27 mouse cellular contexts compared by ENCODE assay signal in the genomic region with DNA sequence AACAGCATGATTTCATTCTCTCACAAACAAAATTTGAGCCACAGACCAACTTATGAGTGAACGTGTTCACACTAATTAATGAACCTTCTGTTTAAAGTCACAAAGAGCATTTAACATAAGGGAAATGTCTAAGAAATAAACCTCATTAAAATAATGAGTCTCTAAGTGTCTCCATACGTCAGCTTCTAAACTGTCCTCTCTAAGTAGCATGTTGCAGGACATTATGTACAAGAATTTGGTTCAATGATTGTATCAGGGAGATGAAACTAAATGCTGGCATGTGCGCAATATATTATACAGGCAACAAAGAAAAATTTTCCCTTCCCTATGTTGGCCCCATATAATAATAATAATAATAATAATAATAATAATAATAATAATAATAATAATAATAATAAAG.
DNase-seq lines count a peak whose midpoint lies in the region; ATAC-seq lines count a peak whose summit lies in the region.
"Had no signal": no experiment of that assay in that cellular context is flagged by ENCODE, and none has a peak within 500 bp of the region (broad histone marks: within the 10 kb centered on the region; RNA-seq: fewer than 3 reads in every experiment).

No protein-coding gene starts in this region.

- no peaks in the 10 kb centered on the region for H3K27me3 ChIP-seq in forebrain, embryonic 11.5 days (ENCODE audit: control insufficient read depth, insufficient read depth, low read length)
- no peaks in the 10 kb centered on the region for H3K27me3 ChIP-seq in forebrain, embryonic 10.5 days (ENCODE audit: poor library complexity, severe bottlenecking)
- no peaks in the 10 kb centered on the region for H3K27me3 ChIP-seq in midbrain, embryonic 12.5 days
- H3K27me3 ChIP-seq in midbrain, embryonic 16.5 days (ENCODE audit: control insufficient read depth, insufficient read depth, low read depth, low read length), result no peaks in the 10 kb centered on the region
- H3K27me3 ChIP-seq in forebrain, embryonic 14.5 days (replicated peaks; ENCODE audit: control insufficient read depth, insufficient read depth, low read length), result no peaks in the 10 kb centered on the region
- no peaks in the 10 kb centered on the region for H3K27me3 ChIP-seq in forebrain, embryonic 16.5 days (replicated peaks; ENCODE audit: control insufficient read depth, insufficient read depth, low read length)
- H3K27me3 ChIP-seq: CH12.LX; embryonic facial prominence, embryonic 13.5 days; embryonic facial prominence, embryonic 15.5 days; Patski had no signal

- H3K9me3 ChIP-seq in forebrain, embryonic 11.5 days (ENCODE audit: control insufficient read depth, low read length), result no peaks in the 10 kb centered on the region
- no peaks in the 10 kb centered on the region for H3K9me3 ChIP-seq in forebrain, embryonic 10.5 days
- H3K9me3 ChIP-seq in midbrain, embryonic 12.5 days, result no peaks in the 10 kb centered on the region
- H3K9me3 ChIP-seq in midbrain, embryonic 16.5 days (replicated peaks; ENCODE audit: control insufficient read depth, low read length, poor library complexity, severe bottlenecking), result no peaks in the 10 kb centered on the region
- no peaks in the 10 kb centered on the region for H3K9me3 ChIP-seq in forebrain, embryonic 14.5 days (replicated peaks; ENCODE audit: control insufficient read depth, low read length)
- no peaks in the 10 kb centered on the region for H3K9me3 ChIP-seq in forebrain, embryonic 16.5 days (ENCODE audit: control insufficient read depth, low read length)
- H3K9me3 ChIP-seq: embryonic facial prominence, embryonic 13.5 days; embryonic facial prominence, embryonic 15.5 days; G1E had no signal

- intact Hi-C loops in left cerebral cortex, postnatal 14 days (cut with DNase I), result no loop called here

- H3K4me2 ChIP-seq in forebrain, embryonic 11.5 days (ENCODE audit: low read depth, low read length, severe bottlenecking), result no peak overlapping the region
- H3K4me2 ChIP-seq in midbrain, embryonic 12.5 days (replicated peaks), result no peak overlapping the region
- no peak overlapping the region for H3K4me2 ChIP-seq in midbrain, embryonic 16.5 days (ENCODE audit: low read length)
- H3K4me2 ChIP-seq in forebrain, embryonic 14.5 days (ENCODE audit: low read length), result no peak overlapping the region
- no peak overlapping the region for H3K4me2 ChIP-seq in forebrain, embryonic 16.5 days (ENCODE audit: low read length)
- H3K4me2 ChIP-seq: embryonic facial prominence, embryonic 13.5 days; embryonic facial prominence, embryonic 15.5 days had no signal

- no peaks in the 10 kb centered on the region for H3K36me3 ChIP-seq in forebrain, embryonic 11.5 days (ENCODE audit: control insufficient read depth, insufficient read depth, low read length)
- H3K36me3 ChIP-seq in forebrain, embryonic 10.5 days (replicated peaks), result no peaks in the 10 kb centered on the region
- no peaks in the 10 kb centered on the region for H3K36me3 ChIP-seq in midbrain, embryonic 12.5 days
- H3K36me3 ChIP-seq in midbrain, embryonic 16.5 days (ENCODE audit: control insufficient read depth, insufficient read depth, low read length), result no peaks in the 10 kb centered on the region
- no peaks in the 10 kb centered on the region for H3K36me3 ChIP-seq in forebrain, embryonic 14.5 days (ENCODE audit: control insufficient read depth, insufficient read depth, low read length)
- H3K36me3 ChIP-seq in forebrain, embryonic 16.5 days (ENCODE audit: control insufficient read depth, insufficient read depth), result no peaks in the 10 kb centered on the region
- H3K36me3 ChIP-seq: embryonic facial prominence, embryonic 13.5 days; embryonic facial prominence, embryonic 15.5 days; G1E had no signal

- H3K4me3 ChIP-seq in forebrain, embryonic 11.5 days (ENCODE audit: low read depth, low read length), result no peak overlapping the region
- H3K4me3 ChIP-seq in forebrain, embryonic 10.5 days, result no peak overlapping the region
- H3K4me3 ChIP-seq in midbrain, embryonic 12.5 days, result no peak overlapping the region
- H3K4me3 ChIP-seq in midbrain, embryonic 16.5 days (ENCODE audit: low read depth, low read length), result no peak overlapping the region
- no peak overlapping the region for H3K4me3 ChIP-seq in forebrain, embryonic 14.5 days (ENCODE audit: low read depth, low read length)
- H3K4me3 ChIP-seq in forebrain, embryonic 16.5 days (replicated peaks; ENCODE audit: low read length), result no peak overlapping the region
- H3K4me3 ChIP-seq: embryonic facial prominence, embryonic 13.5 days; embryonic facial prominence, embryonic 15.5 days; erythroblast, embryonic 14.5 days had no signal

- 66% methylated on average over 3 of the region's 3 CpGs for WGBS in forebrain, embryonic 11.5 days
- 92% methylated on average over 3 of the region's 3 CpGs for WGBS in forebrain, embryonic 10.5 days
- 79% methylated on average over 3 of the region's 3 CpGs for WGBS in midbrain, embryonic 12.5 days
- 75% methylated on average over 3 of the region's 3 CpGs for WGBS in midbrain, embryonic 16.5 days
- 28% methylated on average over 3 of the region's 3 CpGs for WGBS in forebrain, embryonic 14.5 days
- 31% methylated on average over 3 of the region's 3 CpGs for WGBS in forebrain, embryonic 16.5 days

- no peak overlapping the region for H3K9ac ChIP-seq in forebrain, embryonic 11.5 days (ENCODE audit: low read length)
- no peak overlapping the region for H3K9ac ChIP-seq in midbrain, embryonic 12.5 days (replicated peaks)
- H3K9ac ChIP-seq in midbrain, embryonic 16.5 days (ENCODE audit: low read depth, low read length), result no peak overlapping the region
- no peak overlapping the region for H3K9ac ChIP-seq in forebrain, embryonic 14.5 days (ENCODE audit: low read length)
- no peak overlapping the region for H3K9ac ChIP-seq in forebrain, embryonic 16.5 days (replicated peaks; ENCODE audit: low read depth, low read length)
- H3K9ac ChIP-seq: embryonic facial prominence, embryonic 13.5 days; embryonic facial prominence, embryonic 15.5 days had no signal

- DNase-seq in forebrain, embryonic 11.5 days (ENCODE audit: low spot score), result no peak
- no peak for DNase-seq in forebrain, embryonic 10.5 days (ENCODE audit: extremely low spot score, low spot score)
- DNase-seq in forebrain, embryonic 14.5 days (ENCODE audit: low spot score), result peak; percentile 28
- DNase-seq in layer of hippocampus, adult 9-10 months (ENCODE audit: low spot score), result no peak
- no peak for DNase-seq in left cerebral cortex, postnatal 14 days (ENCODE audit: low spot score in 2 of 2)
- DNase-seq: adrenal gland, adult 8-10 months; adrenal gland, postnatal 14 days; adrenal gland, postnatal 36 days; B cell, adult 2 months; cerebellum, adult 11 months; cerebellum, adult 18-20 months; cerebellum, adult 8-10 months; cerebellum, adult 9-11 months; cerebellum, postnatal 14 days; cerebellum, postnatal 36 days; embryo, embryonic 11 days had no signal

- H3K27ac ChIP-seq in forebrain, embryonic 11.5 days (ENCODE audit: low read depth, low read length), result no peak overlapping the region
- H3K27ac ChIP-seq in forebrain, embryonic 10.5 days, result no peak overlapping the region
- no peak overlapping the region for H3K27ac ChIP-seq in midbrain, embryonic 12.5 days (replicated peaks)
- no peak overlapping the region for H3K27ac ChIP-seq in midbrain, embryonic 16.5 days (ENCODE audit: low read length)
- H3K27ac ChIP-seq in forebrain, embryonic 14.5 days (ENCODE audit: low read depth, low read length), result no peak overlapping the region
- H3K27ac ChIP-seq in forebrain, embryonic 16.5 days (ENCODE audit: low read length), result no peak overlapping the region
- H3K27ac ChIP-seq: embryonic facial prominence, embryonic 13.5 days; embryonic facial prominence, embryonic 15.5 days had no signal

- H3K4me1 ChIP-seq in forebrain, embryonic 11.5 days (replicated peaks; ENCODE audit: control insufficient read depth, insufficient read depth, low read length), result 0 out of 2 replicates have a peak, but pooled peaks cover 2% of the 10 kb centered on the region
- no peaks in the 10 kb centered on the region for H3K4me1 ChIP-seq in forebrain, embryonic 10.5 days
- H3K4me1 ChIP-seq in midbrain, embryonic 12.5 days, result no peaks in the 10 kb centered on the region
- H3K4me1 ChIP-seq in midbrain, embryonic 16.5 days (ENCODE audit: control insufficient read depth, insufficient read depth, low read length), result no peaks in the 10 kb centered on the region
- no peaks in the 10 kb centered on the region for H3K4me1 ChIP-seq in forebrain, embryonic 14.5 days (ENCODE audit: control insufficient read depth, insufficient read depth, low read length)
- no peaks in the 10 kb centered on the region for H3K4me1 ChIP-seq in forebrain, embryonic 16.5 days (replicated peaks; ENCODE audit: control insufficient read depth, insufficient read depth, low read length)
- H3K4me1 ChIP-seq: embryonic facial prominence, embryonic 13.5 days; embryonic facial prominence, embryonic 15.5 days had no signal

- ATAC-seq in forebrain, embryonic 11.5 days (replicated peaks; ENCODE audit: low FRiP score), result 0 out of 2 replicates have a peak, but pooled peaks have one; percentile 40
- ATAC-seq in midbrain, embryonic 12.5 days (ENCODE audit: low FRiP score, low read depth), result 0 out of 2 replicates have a peak, but pooled peaks have one; percentile 20
- no peak for ATAC-seq in midbrain, embryonic 16.5 days
- peak; percentile 69 for ATAC-seq in forebrain, embryonic 14.5 days
- ATAC-seq in forebrain, embryonic 16.5 days, result 0 out of 2 replicates have a peak, but pooled peaks have one; percentile 23
- ATAC-seq: activated CD4-positive, CD25-positive, alpha-beta regulatory T cell, adult 4 months; CD4-positive, CD25-positive, alpha-beta regulatory T cell, adult 4 months; Patski had no signal
